In the genomic region with DNA sequence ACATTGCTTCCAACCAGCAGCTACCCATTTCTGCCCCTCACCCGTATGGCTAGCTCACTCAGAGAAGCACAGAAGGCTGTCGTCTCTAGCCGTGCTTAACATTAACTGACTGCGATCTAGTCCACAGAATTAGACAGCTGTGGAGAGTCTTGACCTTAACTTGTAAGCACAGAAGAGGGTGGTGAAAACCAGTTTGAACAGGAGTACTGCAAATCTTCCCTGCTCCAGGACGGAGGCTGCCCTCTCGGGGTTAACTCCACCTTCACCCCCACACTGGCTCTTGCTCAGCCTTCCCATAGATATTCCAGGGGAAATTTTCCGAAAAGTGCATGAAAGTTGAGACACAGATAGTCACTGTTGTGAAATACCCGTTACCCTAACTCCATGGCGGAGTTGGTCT, we compare ENCODE assay signal across 10 mouse cellular contexts. TPM values are rescaled to one million over a fixed set of nuclear protein-coding genes. Genes with fewer than 3 reads are reported as not detected.
"Had no signal": no experiment of that assay in that cellular context is flagged by ENCODE, and none has a peak within 500 bp of the region (broad histone marks: within the 10 kb centered on the region; RNA-seq: fewer than 3 reads in every experiment).

No protein-coding gene starts in this region.

- H3K36me3 ChIP-seq: limb, embryonic 13.5 days; midbrain, embryonic 13.5 days; stomach, embryonic 15.5 days had no signal

- H3K27me3 ChIP-seq: limb, embryonic 13.5 days; midbrain, embryonic 13.5 days; stomach, embryonic 15.5 days had no signal

- H3K27ac ChIP-seq: layer of hippocampus, adult 2 months; limb, embryonic 13.5 days; liver, embryonic 14.5 days; midbrain, embryonic 13.5 days; stomach, embryonic 15.5 days had no signal

- H3K9ac ChIP-seq: limb, embryonic 13.5 days; liver, embryonic 14.5 days; midbrain, embryonic 13.5 days; stomach, embryonic 15.5 days had no signal

- ATAC-seq: midbrain, embryonic 13.5 days had no signal

- H3K4me3 ChIP-seq: layer of hippocampus, adult 2 months; limb, embryonic 13.5 days; midbrain, embryonic 13.5 days; stomach, embryonic 15.5 days had no signal

- H3K4me1 ChIP-seq: stomach, embryonic 15.5 days had no signal

- DNase-seq: left cerebral cortex, postnatal 4 days; lung, adult 18-20 months; thymus, adult 2 months; thymus, postnatal 36 days had no signal

- H3K4me2 ChIP-seq: limb, embryonic 13.5 days; midbrain, embryonic 13.5 days; stomach, embryonic 15.5 days had no signal

- H3K9me3 ChIP-seq: limb, embryonic 13.5 days; midbrain, embryonic 13.5 days; stomach, embryonic 15.5 days had no signal

RNA-seq across cellular contexts. Expression of gene Ddah1, which starts 14.9 kb away (rescaled TPM):
- total RNA-seq: neutrophil, adult 5-6 weeks had no signal
